Mouse (Mus musculus): ENCODE measurements around the gene Olfr911-ps1. TPM values are rescaled to one million over a fixed set of nuclear protein-coding genes. Genes with fewer than 3 reads are reported as not detected.

Olfr911-ps1 gene
- total RNA-seq (2023): not detected

GRCm38 (mm10) chr9:38521280-38521679 is at the start of gene Olfr911-ps1:
Gene Olfr911-ps1 (plus strand): TSS chr9:38521580.

GRCm38 (mm10) chr9:38486785-38487184 is 34.6 kb upstream of the Olfr911-ps1 start, which contains the start of gene Olfr906:
Gene Olfr906 (plus strand): TSS chr9:38487085.

GRCm38 (mm10) chr9:38495501-38495900 is 25.9 kb upstream of the Olfr911-ps1 start, which contains the start of gene Olfr907:
Gene Olfr907 (plus strand): TSS chr9:38495801.

GRCm38 (mm10) chr9:38537549-38537948 is 16.2 kb downstream of the Olfr911-ps1 start, which contains the start of gene Olfr910:
Gene Olfr910 (plus strand): TSS chr9:38537849.

Other genes starting within 250 kb of the Olfr911-ps1 start
- not detected for gene Olfr896-ps1, start 230.5 kb upstream of the Olfr911-ps1 start, total RNA-seq (2023)
- gene Olfr25, start 192.5 kb upstream of the Olfr911-ps1 start, total RNA-seq (2023): not detected
- not detected for gene Olfr898, start 173.2 kb upstream of the Olfr911-ps1 start, total RNA-seq (2023)
- not detected for gene Olfr250, start 154.7 kb upstream of the Olfr911-ps1 start, total RNA-seq (2023)
- not detected for gene Olfr251, start 144.5 kb upstream of the Olfr911-ps1 start, total RNA-seq (2023)
- not detected for gene Olfr147, start 119.9 kb upstream of the Olfr911-ps1 start, total RNA-seq (2023)
- gene Olfr901, start 92.1 kb upstream of the Olfr911-ps1 start, total RNA-seq (2023): not detected
- gene Olfr902, start 73.9 kb upstream of the Olfr911-ps1 start, total RNA-seq (2023): not detected
- not detected for gene Olfr904, start 58.4 kb upstream of the Olfr911-ps1 start, total RNA-seq (2023)
- under 1 TPM in 1 of 2 experiments, not detected in 1; 0.09 TPM for gene Olfr905, start 50.5 kb upstream of the Olfr911-ps1 start, total RNA-seq (2023)
- not detected for gene Olfr906, start 34.5 kb upstream of the Olfr911-ps1 start, total RNA-seq (2023)
- gene Olfr907, start 25.8 kb upstream of the Olfr911-ps1 start, total RNA-seq (2023): not detected
- not detected for gene Olfr910, start 16.3 kb downstream of the Olfr911-ps1 start, total RNA-seq (2023)
- gene Olfr912, start 58.6 kb downstream of the Olfr911-ps1 start, total RNA-seq (2023): not detected
- not detected for gene Olfr913, start 71.2 kb downstream of the Olfr911-ps1 start, total RNA-seq (2023)
- not detected for gene Olfr914, start 83.5 kb downstream of the Olfr911-ps1 start, total RNA-seq (2023)
- not detected for gene Olfr916, start 138.3 kb downstream of the Olfr911-ps1 start, total RNA-seq (2023)
- gene Olfr917, start 144.3 kb downstream of the Olfr911-ps1 start, total RNA-seq (2023): not detected
- not detected for gene Olfr918, start 153.0 kb downstream of the Olfr911-ps1 start, total RNA-seq (2023)
- gene Olfr919, start 182.1 kb downstream of the Olfr911-ps1 start, total RNA-seq (2023): not detected
- gene Vwa5a, start 196.7 kb downstream of the Olfr911-ps1 start, total RNA-seq (2023): 10 to 100 TPM; 20.1 to 32.2 TPM
- gene Olfr920, start 230.7 kb downstream of the Olfr911-ps1 start, total RNA-seq (2023): under 1 TPM; 0.07 to 0.18 TPM